Mouse (Mus musculus) neural tube, embryonic 10.5 days (tissue): ENCODE data around the gene 4933405O20Rik.

Experiments used
- DNase-seq: peaks from one replicate; pipeline ENCODE4 v3.0.0-alpha.2; 2017; ENCODE audit warnings: low spot score; ENCODE audit errors: extremely low spot score

Gene 4933405O20Rik

GRCm38 (mm10) chr7:50598890-50599289 is at the start of gene 4933405O20Rik:
Gene 4933405O20Rik, plus strand, starts transcription at chr7:50599190.
- no peak for DNase-seq

- DNase-seq: no peak
Observed at GRCm38 (mm10) chr7:50549572-50549971, 49.4 kb upstream of the 4933405O20Rik start.

- no peak for DNase-seq
Observed at GRCm38 (mm10) chr7:50551426-50551825, 47.6 kb upstream of the 4933405O20Rik start.

- DNase-seq: no peak
Observed at GRCm38 (mm10) chr7:50562708-50563107, 36.3 kb upstream of the 4933405O20Rik start.

GRCm38 (mm10) chr7:50573841-50574240 is 25.1 kb upstream of the 4933405O20Rik start:
- DNase-seq: no peak

- no peak for DNase-seq
Observed at GRCm38 (mm10) chr7:50588642-50589424, 10.2 kb upstream of the 4933405O20Rik start.

- no peak for DNase-seq
Observed at GRCm38 (mm10) chr7:50614101-50614500, 15.1 kb downstream of the 4933405O20Rik start.

- no peak for DNase-seq
Observed at GRCm38 (mm10) chr7:50629186-50629585, 30.2 kb downstream of the 4933405O20Rik start.

GRCm38 (mm10) chr7:50633147-50633546 is 34.2 kb downstream of the 4933405O20Rik start:
- DNase-seq: no peak
